Mouse (Mus musculus) heart, adult 2 months (tissue): ENCODE measurements around the gene Rpl13.

Experiments
- CTCF ChIP-seq: fragments of 200-600 bp; IDR thresholded peaks from 2 replicates; pipeline ENCODE4 v1.8.1; 2022; ENCODE audit warnings: antibody characterized with exemption, mild to moderate bottlenecking, moderate library complexity
- POLR2A ChIP-seq: fragments of 200-500 bp; IDR thresholded peaks from 2 replicates; pipeline ENCODE4 v1.6.1; 2011; ENCODE audit warnings: mild to moderate bottlenecking, low read depth, low read length, control low read depth; ENCODE audit not compliant: insufficient read depth

DNA sequence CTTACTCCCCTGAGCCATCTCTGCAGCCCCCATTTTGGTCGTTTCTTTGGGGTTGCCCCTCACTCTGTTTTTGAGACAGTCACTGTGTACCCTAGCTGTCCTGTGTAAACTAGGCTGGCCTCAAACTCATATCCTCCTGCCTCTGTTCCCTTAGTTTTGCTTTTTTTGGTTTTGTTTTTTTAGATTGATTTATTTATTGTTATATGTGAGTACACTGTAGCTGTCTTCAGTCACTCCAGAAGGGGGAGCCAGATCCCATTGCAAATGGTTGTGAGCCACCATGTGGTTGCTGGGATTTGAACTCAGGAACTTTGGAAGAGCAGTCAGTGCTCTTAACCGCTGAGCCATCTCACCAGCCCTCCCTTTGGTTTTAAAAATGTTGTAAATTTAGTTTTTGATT is 4.4 kb downstream of the Rpl13 start:
- TF ChIP-seq POLR2A (no peak), CTCF (peak; percentile 64)
